Mouse (Mus musculus) right cerebral cortex, adult 2 months (tissue): Measurements from ENCODE around the gene Rab11fip2.

Experiments used
- DNase-seq, 2 experiments: peaks; one replicate each; pipeline ENCODE4 v3.0.0; 2021 to 2022; ENCODE audit warnings: low spot score in 2 of 2

Rab11fip2 gene

GRCm38 (mm10) chr19:59860799-59861198 is 82.7 kb downstream of the Rab11fip2 start:
- DNase-seq, result no peak

DNA sequence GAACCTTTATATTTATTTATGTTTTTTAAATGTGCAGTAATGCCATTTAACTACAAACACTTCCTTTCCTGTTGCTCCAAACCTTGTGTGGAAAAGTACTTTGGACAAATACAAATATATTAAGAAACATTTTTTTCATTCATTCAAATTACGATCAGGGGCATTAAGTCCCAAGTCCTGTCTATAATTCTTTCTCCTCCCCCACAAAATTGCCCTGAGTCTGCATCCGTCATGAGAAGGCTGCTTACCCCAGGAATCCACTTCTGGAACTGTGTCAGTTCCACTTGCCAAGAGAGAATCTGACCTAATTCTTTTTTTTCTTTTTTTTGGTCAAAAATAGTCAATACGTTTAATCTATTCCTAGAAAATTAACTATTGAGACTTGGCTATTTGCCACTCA is 90.4 kb downstream of the Rab11fip2 start:
- DNase-seq, result no peak
